Mouse (Mus musculus) cerebellum, adult 11 months (tissue): ENCODE measurements around the gene Rpusd3.

Experiments
- DNase-seq: peaks from one replicate; pipeline ENCODE4 v3.0.0; 2022

Gene Rpusd3

GRCm38 (mm10) chr6:113428006-113428405 lies 8.9 kb upstream of the Rpusd3 start:
- DNase-seq = no peak

DNA sequence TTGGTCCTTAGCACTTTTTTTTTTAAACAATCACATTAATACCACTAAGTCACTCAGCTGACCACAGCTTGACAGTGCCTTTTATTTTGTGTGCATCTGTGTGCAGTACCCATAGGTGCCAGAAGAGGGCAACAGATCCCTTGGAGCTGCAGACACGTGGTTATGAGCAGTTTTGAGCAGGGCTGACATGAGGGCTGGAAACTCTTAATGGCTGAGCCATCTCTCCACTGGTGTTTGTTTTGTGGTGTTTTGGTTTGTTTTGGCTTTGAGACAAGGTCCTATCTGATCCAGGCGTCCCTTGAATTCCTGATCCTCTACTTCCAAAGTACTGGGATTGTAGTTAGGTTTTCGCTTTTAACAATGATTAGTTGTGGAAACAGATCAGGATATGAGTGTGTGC lies 8.3 kb upstream of the Rpusd3 start:
- DNase-seq = no peak

- DNase-seq = no peak
Measured at GRCm38 (mm10) chr6:113426696-113427095, 7.6 kb upstream of the Rpusd3 start.

DNA sequence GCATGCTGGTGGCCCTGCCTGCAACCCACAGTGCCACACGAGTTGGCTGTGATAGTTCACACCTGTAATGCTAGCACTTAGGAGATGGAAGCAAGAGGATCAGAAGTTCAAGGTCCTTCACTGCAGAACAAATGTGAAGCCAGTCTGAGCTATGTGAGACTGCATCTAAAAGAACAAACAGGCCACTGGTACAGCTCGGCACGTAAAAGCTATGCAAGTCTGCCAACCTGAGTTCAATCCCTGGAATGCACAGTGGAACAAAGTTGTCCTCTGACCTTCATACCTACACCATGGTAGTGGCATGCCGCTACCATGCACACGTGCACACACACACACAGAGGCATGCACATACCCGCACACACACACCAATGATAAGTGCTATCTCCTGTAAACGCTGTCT lies 5.0 kb upstream of the Rpusd3 start:
- no peak for DNase-seq

GRCm38 (mm10) chr6:113423000-113423399 lies 3.9 kb upstream of the Rpusd3 start:
- DNase-seq = no peak

DNA sequence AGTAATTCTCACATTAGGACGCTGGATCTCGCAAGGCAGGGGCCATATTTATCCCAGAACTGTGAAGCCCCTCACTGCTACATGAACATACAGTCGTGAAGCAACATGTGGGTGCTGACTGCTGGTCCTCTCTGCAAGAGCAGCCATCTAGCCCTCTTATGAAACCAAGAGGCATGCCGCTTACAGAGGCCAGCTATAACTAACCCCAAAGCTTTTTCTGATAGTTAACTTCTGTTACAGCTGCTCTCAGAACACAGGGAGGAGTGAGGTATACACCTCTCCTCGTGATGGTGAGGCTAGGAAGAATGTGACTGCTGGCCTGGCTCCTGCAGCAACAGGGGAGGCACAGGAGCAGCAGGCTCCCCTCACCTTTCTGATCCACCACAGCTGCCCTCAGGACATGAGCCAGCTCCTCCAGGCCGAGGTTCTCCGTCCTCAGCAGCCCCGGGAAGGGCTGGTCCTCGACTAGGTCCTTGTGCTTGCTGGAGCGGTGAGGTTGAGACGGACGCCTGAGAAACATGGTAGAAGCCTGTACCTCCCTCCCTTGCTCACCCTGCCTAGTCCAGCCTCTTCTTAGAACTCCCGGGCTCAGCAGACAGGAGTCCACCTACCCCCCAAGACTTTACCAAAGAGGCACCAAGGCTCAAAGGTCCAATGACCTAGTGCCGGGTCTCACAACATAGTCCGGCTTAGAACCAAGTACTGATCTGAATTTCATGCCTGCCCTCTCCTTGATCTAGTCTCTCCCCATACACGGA lies 520 bp downstream of the Rpusd3 start:
- DNase-seq = no peak

DNA sequence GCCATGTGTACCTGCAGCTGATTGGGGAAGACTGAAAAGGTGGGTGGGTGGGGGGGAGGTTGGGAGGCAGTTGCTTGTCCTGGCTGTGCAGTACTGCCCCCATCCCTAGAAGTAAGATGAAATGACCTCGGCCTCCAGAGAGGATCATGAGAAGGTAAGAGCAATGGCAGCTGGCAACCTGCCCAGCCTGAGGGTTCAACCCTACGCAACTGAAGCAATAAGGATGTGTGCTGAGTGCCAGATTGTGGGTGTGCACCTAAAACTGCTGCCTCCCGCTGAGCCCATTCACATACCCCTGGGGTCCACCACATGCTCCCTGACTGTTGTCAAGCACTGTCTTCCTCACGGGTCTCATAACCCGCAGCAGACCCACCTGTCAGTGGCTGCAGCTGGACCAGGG lies 2.7 kb downstream of the Rpusd3 start:
- DNase-seq = no peak

DNA sequence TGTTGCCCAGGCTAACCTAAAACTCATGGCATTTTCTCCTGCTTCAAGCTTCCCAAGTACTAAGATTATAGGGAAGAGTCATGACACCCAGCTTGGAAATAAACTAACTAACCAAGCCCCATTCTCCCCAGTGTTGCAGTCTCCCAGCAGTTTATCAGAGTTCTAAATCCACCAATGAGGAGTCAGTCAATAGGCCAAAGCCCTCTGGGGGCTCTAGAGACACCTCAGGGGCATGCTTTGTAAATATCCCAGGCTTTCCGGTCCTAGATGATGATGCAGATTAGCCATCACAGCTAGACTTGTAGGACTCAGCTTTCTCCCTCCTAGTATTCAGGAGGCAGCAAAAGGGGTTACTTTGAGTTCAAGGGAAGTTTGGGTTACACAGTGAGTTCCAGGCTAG lies 9.1 kb downstream of the Rpusd3 start:
- DNase-seq = no peak

DNA sequence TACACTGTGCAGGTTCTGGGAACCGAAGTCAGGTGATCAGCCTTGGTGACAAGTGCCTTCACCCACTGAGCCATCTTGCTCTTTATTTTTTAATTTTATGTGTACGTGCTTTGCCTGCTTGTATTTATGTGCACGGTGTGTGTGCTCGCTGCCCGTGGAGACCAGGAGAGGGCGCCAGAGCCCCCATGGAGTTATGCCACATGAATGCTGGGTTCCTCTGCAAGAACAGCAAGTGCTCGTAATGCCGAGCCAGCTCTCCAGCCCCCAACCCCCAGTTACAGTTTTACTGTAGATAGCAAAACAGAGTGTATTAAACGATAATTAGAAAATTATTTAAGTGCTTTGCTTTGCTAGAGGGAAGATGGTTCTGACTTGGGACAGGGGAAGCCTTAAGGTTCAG lies 12.5 kb downstream of the Rpusd3 start:
- no peak for DNase-seq

- no peak for DNase-seq
Measured at GRCm38 (mm10) chr6:113405483-113405882, 13.7 kb downstream of the Rpusd3 start.

- no peak for DNase-seq
Measured at GRCm38 (mm10) chr6:113404649-113405448, 14.3 kb downstream of the Rpusd3 start.

DNA sequence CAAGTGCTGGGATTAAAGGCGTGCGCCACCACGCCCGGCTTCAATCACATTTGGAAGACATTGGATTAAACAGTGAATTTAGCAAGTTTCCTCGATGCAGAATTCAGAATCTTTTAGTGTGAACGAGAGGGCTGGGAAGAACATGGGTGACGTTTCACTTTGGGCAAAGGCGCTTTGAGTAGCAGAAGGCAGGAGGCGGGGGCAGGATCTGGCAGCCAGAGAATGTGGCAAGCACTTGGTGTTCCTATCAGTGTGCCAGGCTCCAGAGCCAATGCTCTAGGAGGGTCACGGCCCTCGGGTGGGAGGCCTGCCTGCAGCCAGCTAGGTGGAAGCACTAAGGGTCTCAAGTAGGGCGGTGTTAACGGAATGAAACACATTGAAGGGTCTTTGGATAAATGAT lies 17.0 kb downstream of the Rpusd3 start:
- DNase-seq = no peak

- DNase-seq = no peak
Measured at GRCm38 (mm10) chr6:113396270-113397030, 22.7 kb downstream of the Rpusd3 start.

DNA sequence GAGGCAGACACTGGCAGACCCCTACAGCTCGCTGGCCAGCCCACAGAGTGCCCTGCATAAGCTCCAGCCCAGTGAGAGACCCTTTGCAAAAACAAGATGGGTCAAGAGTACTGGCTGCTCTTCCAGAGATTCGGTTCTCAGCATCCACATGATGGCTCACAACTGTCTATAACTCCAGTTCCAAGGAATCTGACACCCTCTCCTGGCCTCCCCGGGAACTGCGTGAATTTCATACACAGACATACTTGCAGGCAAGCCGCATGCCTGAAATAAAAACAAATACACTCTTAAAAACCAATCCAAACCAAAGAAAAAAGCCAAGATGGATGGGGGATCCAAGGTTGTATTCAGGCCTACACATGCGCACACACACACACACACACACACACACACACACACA lies 23.6 kb downstream of the Rpusd3 start:
- DNase-seq = no peak

- DNase-seq = no peak
Measured at GRCm38 (mm10) chr6:113394811-113395210, 24.3 kb downstream of the Rpusd3 start.

GRCm38 (mm10) chr6:113393951-113394350 lies 25.2 kb downstream of the Rpusd3 start:
- DNase-seq = no peak

DNA sequence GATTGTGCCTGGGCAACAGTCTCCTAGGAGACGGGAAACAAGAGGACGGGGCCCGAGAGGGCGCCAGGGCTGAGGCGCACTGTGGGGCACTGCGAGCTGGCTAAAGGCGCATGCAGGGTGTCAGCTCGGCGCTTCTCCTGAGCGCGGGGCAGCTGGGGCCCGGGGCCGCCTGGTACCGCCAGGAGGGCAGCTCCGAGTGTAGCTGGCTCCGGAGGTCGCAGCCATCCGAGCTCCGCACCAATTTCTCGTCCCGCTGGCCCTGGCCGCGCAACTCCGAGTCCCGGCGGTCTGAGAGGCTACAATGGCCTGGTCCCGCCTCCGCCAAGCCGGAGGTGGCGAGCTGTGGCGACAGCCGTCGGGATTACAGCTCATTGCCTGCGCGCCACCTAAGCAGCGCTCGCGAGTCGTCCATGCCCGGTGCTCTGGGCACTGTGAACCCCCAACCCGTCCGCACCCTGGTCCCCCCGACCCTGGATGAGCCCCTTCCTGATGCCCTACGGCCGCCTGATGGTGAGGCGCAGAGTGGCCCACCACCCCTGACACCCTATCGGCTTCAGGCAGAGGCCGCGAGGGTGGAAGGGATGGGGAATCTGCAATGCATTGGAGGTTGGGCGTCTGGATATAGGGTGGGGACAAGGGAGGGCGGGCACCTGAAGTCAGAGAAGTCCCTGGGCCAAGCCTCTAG lies 26.6 kb downstream of the Rpusd3 start:
- DNase-seq = peak; percentile 41

- DNase-seq = no peak
Measured at GRCm38 (mm10) chr6:113392015-113392386, 27.1 kb downstream of the Rpusd3 start.

- no peak for DNase-seq
Measured at GRCm38 (mm10) chr6:113390715-113391114, 28.4 kb downstream of the Rpusd3 start.

GRCm38 (mm10) chr6:113388960-113389359 lies 30.2 kb downstream of the Rpusd3 start, which contains the start of gene Ttll3:
Gene Ttll3 (plus strand): TSS chr6:113389260.
- no peak for DNase-seq

- DNase-seq = no peak
Measured at GRCm38 (mm10) chr6:113386025-113386424, 33.1 kb downstream of the Rpusd3 start.

- DNase-seq = no peak
Measured at GRCm38 (mm10) chr6:113385160-113385714, 33.9 kb downstream of the Rpusd3 start.
